Mouse (Mus musculus): ENCODE results near the gene Icos.

The Icos gene

DNA sequence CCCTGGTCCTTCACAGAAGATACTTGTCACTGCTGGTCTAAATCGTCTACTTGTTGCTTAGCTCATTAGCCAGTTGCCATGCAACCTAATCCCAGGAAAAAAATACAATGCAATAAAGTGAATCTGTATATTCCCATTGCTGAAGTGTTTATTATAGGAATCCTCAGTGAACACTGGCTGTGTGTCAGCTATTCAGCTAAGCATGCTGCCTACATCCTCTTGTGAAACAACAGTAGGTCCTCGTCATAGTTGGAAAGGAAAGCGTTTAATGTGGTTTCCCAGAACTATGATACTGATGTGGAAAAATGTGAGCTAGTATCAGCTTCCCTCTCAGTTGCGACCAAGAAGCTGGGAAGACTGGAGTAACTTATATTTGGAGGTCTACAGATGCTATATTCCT lies 60.5 kb downstream of the Icos start:
- DNase-seq (ENCODE audit: low read depth, low spot score): no peak

DNA sequence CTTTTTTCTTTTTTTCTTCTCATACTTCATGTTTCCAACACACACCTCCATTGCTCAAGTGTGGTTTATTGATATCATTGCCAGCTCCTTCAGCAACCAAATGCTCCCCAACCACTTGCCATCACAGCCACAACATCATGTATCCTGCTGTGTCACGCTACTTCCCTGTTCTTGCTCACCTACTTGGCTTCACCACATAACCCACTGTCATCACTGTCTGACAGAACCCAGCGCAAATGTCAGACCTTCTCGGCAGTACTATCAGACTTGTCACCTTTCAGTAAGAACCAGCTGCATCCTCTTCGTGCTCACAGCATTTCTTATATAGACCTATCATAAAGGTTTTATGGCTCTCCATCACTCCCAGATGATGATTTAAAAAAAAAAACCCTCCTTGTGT lies 61.6 kb downstream of the Icos start:
- peak; percentile 45 for DNase-seq (ENCODE audit: low read depth, low spot score)

DNA sequence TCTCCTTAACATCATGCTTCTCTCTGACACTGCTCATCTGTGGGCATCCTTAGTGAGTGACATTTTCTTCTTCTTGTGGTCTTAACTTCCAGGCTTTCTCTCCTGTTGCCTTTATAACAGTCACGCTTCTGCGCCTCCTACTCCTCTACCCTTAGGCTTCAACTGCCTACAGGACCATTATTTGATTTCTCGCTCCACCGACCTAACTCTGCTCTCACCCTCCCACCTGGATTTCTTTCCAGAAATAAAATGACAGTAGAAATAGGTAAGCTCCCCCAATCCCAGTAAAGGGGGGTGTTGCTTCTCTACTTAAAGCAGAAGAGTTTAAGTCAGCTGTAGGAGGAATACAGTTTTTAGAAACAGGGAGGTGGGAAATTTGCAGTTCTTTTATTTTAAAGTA lies 62.7 kb downstream of the Icos start:
- DNase-seq (ENCODE audit: low read depth, low spot score): no peak

DNA sequence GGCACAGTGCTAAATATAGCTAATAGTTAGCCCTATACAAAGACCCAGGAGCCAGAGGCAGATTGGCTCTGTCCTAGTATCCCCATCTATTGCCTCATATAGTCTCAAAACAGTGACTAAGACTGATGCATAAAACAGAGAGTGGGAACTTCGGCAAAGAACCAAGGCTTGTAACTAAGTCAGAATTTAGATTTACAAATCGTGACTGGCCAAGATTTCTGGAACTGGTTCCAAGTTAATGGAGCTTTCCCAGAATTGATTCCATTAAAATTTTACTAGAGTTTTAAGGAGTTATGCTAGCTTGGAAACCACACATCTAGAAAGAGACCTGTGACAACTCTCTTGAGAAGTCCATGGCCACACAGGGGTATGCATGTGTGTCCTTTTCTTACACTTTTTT lies 65.1 kb downstream of the Icos start:
- DNase-seq (ENCODE audit: low read depth, low spot score): no peak

DNA sequence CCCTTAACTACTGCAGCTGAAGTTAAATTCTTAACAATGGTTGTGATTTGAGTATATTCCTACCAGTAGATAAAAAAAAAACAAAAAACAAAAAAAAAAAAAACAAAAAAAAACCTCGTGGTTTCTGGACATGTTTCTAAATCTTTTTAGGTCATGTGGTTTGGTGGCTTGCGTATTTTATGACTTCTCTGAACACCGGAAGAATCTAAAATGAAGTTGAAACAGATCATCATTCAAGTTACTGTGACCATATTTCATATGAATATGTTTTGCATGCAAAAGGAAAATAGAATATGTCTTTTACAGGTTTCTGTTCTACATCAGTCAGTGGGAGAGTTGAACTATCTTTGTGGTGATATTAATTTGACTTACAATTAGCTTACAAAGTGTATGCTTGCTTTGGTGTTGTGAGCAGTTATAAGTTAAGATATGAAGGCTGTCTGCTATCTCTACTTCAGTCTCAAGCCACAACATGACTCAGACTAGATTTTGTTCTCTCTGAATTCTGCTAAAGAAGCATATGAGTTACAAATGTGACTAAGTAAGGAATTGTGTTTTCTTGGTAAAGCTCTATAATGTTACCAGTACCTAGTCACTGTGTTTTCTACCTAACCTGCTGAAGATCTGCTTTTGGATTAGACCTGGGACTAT lies 68.5 kb downstream of the Icos start:
- peak; percentile 77 for DNase-seq (ENCODE audit: low read depth, low spot score)

DNA sequence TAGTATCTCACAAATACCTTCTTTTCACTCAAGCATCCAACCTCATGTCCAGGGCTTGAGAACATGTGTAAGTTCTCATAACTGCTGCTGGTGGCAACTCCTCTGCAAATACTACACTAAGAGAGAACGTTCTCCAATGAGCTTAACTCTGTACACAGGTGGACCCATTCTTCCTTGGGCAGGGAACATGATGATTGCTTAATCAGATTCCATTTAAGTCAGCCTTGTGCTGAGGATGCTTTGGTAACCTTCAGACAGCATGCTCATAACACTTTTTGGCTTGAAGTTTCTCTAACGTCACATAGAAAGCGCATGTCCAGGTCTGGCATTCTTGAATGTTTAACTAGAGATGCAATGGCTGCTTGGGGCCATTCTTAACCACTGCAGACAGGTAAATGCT lies 69.6 kb downstream of the Icos start:
- DNase-seq (ENCODE audit: low read depth, low spot score): no peak

All from CD4-positive helper T cell, adult 2 months (primary cell).